Mouse (Mus musculus): ENCODE measurements around the gene Vmn1r90. TPM values are rescaled to one million over a fixed set of nuclear protein-coding genes. Genes with fewer than 3 reads are reported as not detected.

The Vmn1r90 gene
- 0.69 and 0.71 TPM in 2 replicates for polyA plus RNA-seq (2012; rRNA removed)

GRCm38 (mm10) chr7:14563406-14563805, at the start of gene Vmn1r90:
Vmn1r90 (minus strand) TSS chr7:14563506.

Other genes starting within 250 kb of the Vmn1r90 start
- gene Obox8, start 229.9 kb downstream of the Vmn1r90 start, polyA plus RNA-seq (2012; rRNA removed): not detected in 2 replicates
- not detected in 2 replicates for gene Sult2a8, start 116.7 kb downstream of the Vmn1r90 start, polyA plus RNA-seq (2012; rRNA removed)
- gene Sult2a7, start 69.3 kb downstream of the Vmn1r90 start, polyA plus RNA-seq (2012; rRNA removed): not detected in 2 replicates
- gene Obox7, start 96.0 kb upstream of the Vmn1r90 start, polyA plus RNA-seq (2012; rRNA removed): not detected in 2 replicates

Data from central nervous system, embryonic 18 days (tissue).